Mouse (Mus musculus) small intestine, adult 2 months (tissue): ENCODE data around the gene Rtbdn. TPM values are rescaled to one million over a fixed set of nuclear protein-coding genes. Genes with fewer than 3 reads are reported as not detected.

Source experiments
- H3K27ac ChIP-seq: fragments of 200-500 bp; 2 replicates; pipeline ENCODE4 v1.5.1; 2012; ENCODE audit warnings: low read depth, low read length, control low read depth, inconsistent platforms; ENCODE audit not compliant: insufficient read depth
- H3K27me3 ChIP-seq: fragments of 200-500 bp; 2 replicates; pipeline ENCODE4 v1.6.1; 2012; ENCODE audit warnings: mild to moderate bottlenecking, moderate library complexity, low read length, inconsistent platforms; ENCODE audit not compliant: control insufficient read depth, insufficient read depth
- H3K36me3 ChIP-seq: fragments of 200-500 bp; 2 replicates; pipeline ENCODE4 v1.6.1; 2012; ENCODE audit warnings: mild to moderate bottlenecking, low read length, control low read depth, inconsistent platforms; ENCODE audit not compliant: control insufficient read depth, insufficient read depth
- H3K4me1 ChIP-seq: fragments of 200-500 bp; 2 replicates; pipeline ENCODE4 v1.6.1; 2012; ENCODE audit warnings: low read length, inconsistent platforms, mixed read lengths; ENCODE audit not compliant: control insufficient read depth, insufficient read depth, insufficient read length
- H3K4me3 ChIP-seq: fragments of 200-500 bp; 2 replicates; pipeline ENCODE4 v1.5.1; 2012; ENCODE audit warnings: low read depth, mild to moderate bottlenecking, control low read depth, inconsistent platforms, low read length, moderate library complexity
- CTCF ChIP-seq: fragments of 200-500 bp; IDR thresholded peaks from 2 replicates; pipeline ENCODE4 v1.5.1; 2012; ENCODE audit warnings: low read depth, mild to moderate bottlenecking, control low read depth, inconsistent platforms, low read length, moderate library complexity, mixed read lengths; ENCODE audit not compliant: insufficient replicate concordance, insufficient read length; ENCODE audit errors: extremely low read depth
- POLR2A ChIP-seq: fragments of 200-500 bp; IDR thresholded peaks from 2 replicates; pipeline ENCODE4 v1.6.1; 2012; ENCODE audit warnings: low read depth, mild to moderate bottlenecking, control low read depth, inconsistent platforms, low read length, moderate library complexity
- WGBS: fragments of 180-500 bp; shearing (Covaris S2); methylation state at CpG from one replicate; pipeline ENCODE4 v1.1.7; 2018; 5-methylcytosine and 5-hydroxymethylcytosine counted together
- polyA plus RNA-seq: library from polyadenylated mRNA; depleted of rRNA; stranded (reverse); fragments of >200 nt; gene quantifications from 2 replicates; pipeline ENCODE4 v1.2.3, GENCODE M21; 2012

Gene Rtbdn
- polyA plus RNA-seq, 1 experiment: 0.15 TPM

GRCm38 (mm10) chr8:84912391-84912790, 34.4 kb upstream of the Rtbdn start:
- no peak overlapping the region for H3K27ac ChIP-seq
- 45% methylated on average over 27 of the region's 27 CpGs for WGBS
- no peaks in the 10 kb centered on the region for H3K36me3 ChIP-seq
- no peaks in the 10 kb centered on the region; the same call in 1 of the 2 replicates for H3K27me3 ChIP-seq
- H3K4me1 ChIP-seq: peaks cover 9% of the 10 kb centered on the region
- no peak for TF ChIP-seq POLR2A
- TF ChIP-seq CTCF: no peak
- H3K4me3 ChIP-seq: peak overlapping the region; percentile 57

DNA sequence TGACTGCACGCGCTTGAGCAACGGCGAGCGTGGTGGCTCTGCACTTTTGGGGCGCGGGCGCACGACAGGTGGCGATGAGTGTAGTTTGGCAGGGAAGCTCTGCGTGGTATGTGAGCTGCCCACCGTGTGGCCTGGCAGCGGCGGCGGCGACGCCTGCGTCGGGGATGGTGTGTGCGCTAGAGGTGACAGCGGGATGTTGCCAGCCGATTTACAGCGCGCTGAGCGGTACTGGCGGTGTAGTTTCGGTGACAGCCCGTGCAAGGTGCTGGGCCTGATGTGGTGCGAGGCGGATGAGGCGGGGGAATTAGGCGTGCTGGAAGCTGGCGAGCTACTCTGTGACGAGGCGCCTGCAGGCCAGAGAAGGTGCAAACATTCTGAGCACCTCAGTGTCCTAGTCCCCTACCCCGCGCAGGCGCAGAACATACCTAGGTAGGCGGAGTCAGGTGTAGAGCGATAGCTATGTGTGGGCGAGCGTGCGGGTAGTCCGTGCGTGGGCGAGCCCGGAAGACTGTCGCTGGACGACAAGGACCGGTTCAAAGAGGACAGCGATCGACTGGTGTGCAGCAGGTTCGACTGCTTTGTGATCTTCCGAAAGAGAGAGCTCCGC, 33.8 kb upstream of the Rtbdn start:
- TF ChIP-seq CTCF (no peak), POLR2A (no peak; the same call in 1 of the 2 replicates)
- Histone ChIP-seq H3K27ac (no peak overlapping the region), H3K4me1 (peaks cover 9% of the 10 kb centered on the region), H3K36me3 (no peaks in the 10 kb centered on the region), H3K27me3 (no peaks in the 10 kb centered on the region; the same call in 1 of the 2 replicates), H3K4me3 (peak overlapping the region; percentile 57)
- 1% methylated on average over 55 of the region's 55 CpGs for WGBS

DNA sequence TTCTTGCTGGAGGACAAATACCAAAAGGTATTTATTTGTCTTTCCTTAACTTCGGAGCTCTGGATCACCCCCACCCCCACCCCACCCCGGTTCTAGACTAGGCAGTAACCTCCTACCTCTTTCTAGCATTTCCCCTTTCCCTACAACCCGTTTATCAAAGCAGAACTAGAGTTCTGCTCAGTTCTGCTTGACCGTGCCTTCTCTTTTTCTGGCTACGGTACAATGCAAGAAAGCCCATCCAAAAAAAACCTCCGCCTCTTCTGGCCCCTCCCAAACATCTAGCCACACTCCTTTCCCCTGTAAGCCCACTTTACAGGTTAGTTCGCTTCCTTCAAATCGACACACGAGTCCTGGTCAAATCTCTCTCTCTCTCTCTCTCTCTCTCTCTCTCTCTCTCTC, 33.3 kb upstream of the Rtbdn start:
- TF ChIP-seq CTCF (no peak), POLR2A (no peak)
- Histone ChIP-seq H3K27me3 (no peaks in the 10 kb centered on the region; the same call in 1 of the 2 replicates), H3K36me3 (no peaks in the 10 kb centered on the region), H3K27ac (no peak overlapping the region), H3K4me1 (peaks cover 9% of the 10 kb centered on the region), H3K4me3 (peak overlapping the region; percentile 57)
- 6% methylated on average over 9 of the region's 9 CpGs for WGBS

DNA sequence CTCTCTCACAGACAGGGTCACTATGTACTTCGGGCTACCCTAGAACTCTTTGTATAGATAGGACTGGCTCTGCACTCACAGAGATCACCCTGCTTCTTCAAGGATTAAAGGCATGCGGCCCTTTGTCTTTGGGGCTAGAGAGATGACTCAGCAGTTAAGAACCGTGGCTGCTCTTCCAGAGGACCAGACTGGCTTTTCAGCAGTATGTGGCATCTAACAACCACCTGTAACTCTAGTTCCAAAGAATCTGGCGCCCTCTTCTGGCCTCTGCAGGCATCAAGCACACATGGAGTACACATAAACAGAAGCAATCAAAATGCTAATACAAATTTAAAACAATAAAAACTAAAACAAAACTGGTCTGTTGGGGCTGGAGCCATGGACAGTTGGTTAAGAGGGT, 32.8 kb upstream of the Rtbdn start:
- Histone ChIP-seq H3K27me3 (no peaks in the 10 kb centered on the region; the same call in 1 of the 2 replicates), H3K36me3 (no peaks in the 10 kb centered on the region), H3K4me1 (peaks cover 8% of the 10 kb centered on the region), H3K4me3 (no peak overlapping the region), H3K27ac (no peak overlapping the region)
- TF ChIP-seq POLR2A: no peak
- peak; percentile 33; the same call in 1 of the 2 replicates for TF ChIP-seq CTCF
- 46% methylated on average over 4 of the region's 4 CpGs for WGBS

DNA sequence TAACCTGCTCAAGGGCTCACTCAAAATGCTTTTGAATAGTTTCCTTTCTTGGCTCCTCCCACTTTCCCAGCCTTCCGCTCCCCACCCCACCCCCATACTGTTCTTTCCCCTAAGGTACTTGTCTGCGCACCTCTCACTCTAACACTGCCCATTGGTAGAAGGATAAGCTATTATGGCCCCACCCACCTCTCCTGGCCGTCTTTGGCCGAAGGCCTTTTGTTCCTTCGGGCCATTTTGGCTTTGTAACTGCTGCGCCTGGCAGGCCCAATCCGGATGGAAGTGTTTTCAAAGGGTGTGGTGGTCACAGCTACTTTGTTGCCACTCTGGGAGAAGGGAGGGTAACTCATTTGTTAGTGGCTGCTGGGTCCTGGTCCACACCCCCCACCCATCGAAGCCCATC, 31.5 kb upstream of the Rtbdn start:
- H3K27me3 ChIP-seq: no peaks in the 10 kb centered on the region; the same call in 1 of the 2 replicates
- no peak overlapping the region for H3K27ac ChIP-seq
- H3K4me3 ChIP-seq: no peak overlapping the region
- WGBS: 91% methylated on average over 8 of the region's 8 CpGs
- no peaks in the 10 kb centered on the region for H3K36me3 ChIP-seq
- H3K4me1 ChIP-seq: peaks cover 6% of the 10 kb centered on the region
- TF ChIP-seq POLR2A (no peak), CTCF (no peak)

DNA sequence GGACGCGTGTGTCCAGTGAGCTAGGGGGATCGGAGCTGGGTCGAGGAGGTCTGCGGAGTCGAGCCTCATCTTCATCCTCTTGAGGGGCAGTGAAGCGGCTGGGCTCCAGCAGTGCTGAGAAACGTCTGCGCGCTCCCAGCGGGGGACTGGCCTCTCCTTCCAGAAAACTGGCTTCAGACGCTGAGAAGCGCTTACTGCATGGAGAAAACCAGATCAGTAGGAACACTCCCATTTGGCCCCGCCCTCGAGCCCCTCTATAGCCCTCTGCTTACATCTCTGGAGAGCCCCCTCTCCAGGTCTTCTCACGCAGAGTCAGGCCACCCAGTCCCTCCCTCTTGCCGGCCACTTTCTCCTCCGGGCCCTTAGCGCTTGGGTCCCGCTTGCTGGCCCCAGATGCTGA, 29.0 kb upstream of the Rtbdn start:
- WGBS: 67% methylated on average over 20 of the region's 20 CpGs
- TF ChIP-seq CTCF: no peak
- TF ChIP-seq POLR2A: no peak
- no peak overlapping the region for H3K27ac ChIP-seq
- no peaks in the 10 kb centered on the region for H3K36me3 ChIP-seq
- no peak overlapping the region for H3K4me3 ChIP-seq
- no peaks in the 10 kb centered on the region for H3K27me3 ChIP-seq
- H3K4me1 ChIP-seq: peaks cover under 1% of the 10 kb centered on the region

- Histone ChIP-seq H3K27ac (no peak overlapping the region), H3K27me3 (no peaks in the 10 kb centered on the region), H3K4me3 (no peak overlapping the region), H3K4me1 (no peaks in the 10 kb centered on the region), H3K36me3 (no peaks in the 10 kb centered on the region)
- TF ChIP-seq CTCF: no peak
- TF ChIP-seq POLR2A: no peak
- 90% methylated on average over 15 of the region's 15 CpGs for WGBS
Measured at GRCm38 (mm10) chr8:84918646-84919045, 28.1 kb upstream of the Rtbdn start.
